Mouse (Mus musculus): Measurements from ENCODE around the gene Hnf1b. TPM values are rescaled to one million over a fixed set of nuclear protein-coding genes. Genes with fewer than 3 reads are reported as not detected.

The Hnf1b gene
- polyA plus RNA-seq, 1 experiment from 2014 or later, result 0.09 TPM

- no peaks in the 10 kb centered on the region for H3K9me3 ChIP-seq (replicated peaks)
- no peak overlapping the region for H3K4me2 ChIP-seq (replicated peaks)
- no peak overlapping the region for H3K27ac ChIP-seq
- 50% methylated on average over 6 of the region's 6 CpGs for WGBS
- peaks cover 3% of the 10 kb centered on the region; the same call in 1 of the 2 replicates for H3K4me1 ChIP-seq
- H3K4me3 ChIP-seq, result no peak overlapping the region
- H3K27me3 ChIP-seq, result no peaks in the 10 kb centered on the region
- no peak overlapping the region for H3K9ac ChIP-seq
- H3K36me3 ChIP-seq, result no peaks in the 10 kb centered on the region
- ATAC-seq (ENCODE audit: low FRiP score), result no peak
Measured at GRCm38 (mm10) chr11:83882552-83882951, 32.7 kb downstream of the Hnf1b start.

GRCm38 (mm10) chr11:83883074-83883473 is 33.2 kb downstream of the Hnf1b start:
- no peaks in the 10 kb centered on the region for H3K36me3 ChIP-seq
- H3K27ac ChIP-seq, result no peak overlapping the region
- peaks cover 3% of the 10 kb centered on the region; the same call in 1 of the 2 replicates for H3K4me1 ChIP-seq
- ATAC-seq (ENCODE audit: low FRiP score), result no peak
- no peak overlapping the region for H3K4me3 ChIP-seq
- 84% methylated on average over 6 of the region's 6 CpGs for WGBS
- H3K9ac ChIP-seq, result no peak overlapping the region
- no peak overlapping the region for H3K4me2 ChIP-seq (replicated peaks)
- H3K27me3 ChIP-seq, result no peaks in the 10 kb centered on the region
- no peaks in the 10 kb centered on the region for H3K9me3 ChIP-seq (replicated peaks)

- no peak overlapping the region for H3K4me2 ChIP-seq (replicated peaks)
- H3K27me3 ChIP-seq, result no peaks in the 10 kb centered on the region
- no peaks in the 10 kb centered on the region for H3K9me3 ChIP-seq (replicated peaks)
- no peak for ATAC-seq (ENCODE audit: low FRiP score)
- 93% methylated on average over 9 of the region's 9 CpGs for WGBS
- H3K4me3 ChIP-seq, result no peak overlapping the region
- H3K4me1 ChIP-seq, result peaks cover 3% of the 10 kb centered on the region; the same call in 1 of the 2 replicates
- H3K9ac ChIP-seq, result no peak overlapping the region
- H3K27ac ChIP-seq, result no peak overlapping the region
- no peaks in the 10 kb centered on the region for H3K36me3 ChIP-seq
Measured at GRCm38 (mm10) chr11:83883812-83884211, 33.9 kb downstream of the Hnf1b start.

GRCm38 (mm10) chr11:83885175-83885574 is 35.3 kb downstream of the Hnf1b start:
- no peaks in the 10 kb centered on the region for H3K36me3 ChIP-seq
- peaks cover 3% of the 10 kb centered on the region; the same call in 1 of the 2 replicates for H3K4me1 ChIP-seq
- H3K4me3 ChIP-seq, result no peak overlapping the region
- no peak for ATAC-seq (ENCODE audit: low FRiP score)
- no peak overlapping the region for H3K9ac ChIP-seq
- no peak overlapping the region for H3K4me2 ChIP-seq (replicated peaks)
- H3K27me3 ChIP-seq, result no peaks in the 10 kb centered on the region
- no peak overlapping the region for H3K27ac ChIP-seq
- H3K9me3 ChIP-seq (replicated peaks), result no peaks in the 10 kb centered on the region
- 90% methylated on average over 8 of the region's 8 CpGs for WGBS

- peaks cover 3% of the 10 kb centered on the region; the same call in 1 of the 2 replicates for H3K4me1 ChIP-seq
- no peaks in the 10 kb centered on the region for H3K27me3 ChIP-seq
- H3K9ac ChIP-seq, result no peak overlapping the region
- no peaks in the 10 kb centered on the region for H3K9me3 ChIP-seq (replicated peaks)
- no peak overlapping the region for H3K27ac ChIP-seq
- no peaks in the 10 kb centered on the region for H3K36me3 ChIP-seq
- H3K4me3 ChIP-seq, result no peak overlapping the region
- 85% methylated on average over 3 of the region's 3 CpGs for WGBS
- no peak for ATAC-seq (ENCODE audit: low FRiP score)
- H3K4me2 ChIP-seq (replicated peaks), result no peak overlapping the region
Measured at GRCm38 (mm10) chr11:83886746-83887145, 36.9 kb downstream of the Hnf1b start.

- Histone ChIP-seq H3K4me3 (no peak overlapping the region), H3K4me2 (replicated peaks) (no peak overlapping the region), H3K9me3 (replicated peaks) (no peaks in the 10 kb centered on the region), H3K27ac (no peak overlapping the region), H3K36me3 (no peaks in the 10 kb centered on the region), H3K9ac (no peak overlapping the region), H3K27me3 (no peaks in the 10 kb centered on the region), H3K4me1 (no peaks in the 10 kb centered on the region)
- no peak for ATAC-seq (ENCODE audit: low FRiP score)
- WGBS, result 59% methylated on average over 6 of the region's 6 CpGs
Measured at GRCm38 (mm10) chr11:83891366-83891765, 41.5 kb downstream of the Hnf1b start.

GRCm38 (mm10) chr11:83893325-83893724 is 43.5 kb downstream of the Hnf1b start:
- Histone ChIP-seq H3K27ac (no peak overlapping the region), H3K4me3 (no peak overlapping the region), H3K9me3 (replicated peaks) (no peaks in the 10 kb centered on the region), H3K36me3 (no peaks in the 10 kb centered on the region), H3K9ac (no peak overlapping the region), H3K4me1 (no peaks in the 10 kb centered on the region), H3K4me2 (replicated peaks) (no peak overlapping the region), H3K27me3 (no peaks in the 10 kb centered on the region)
- WGBS, result 78% methylated on average over 9 of the region's 9 CpGs
- ATAC-seq (ENCODE audit: low FRiP score), result no peak

- no peak for ATAC-seq (ENCODE audit: low FRiP score)
- H3K27me3 ChIP-seq, result no peaks in the 10 kb centered on the region
- no peak overlapping the region for H3K4me3 ChIP-seq
- no peak overlapping the region for H3K27ac ChIP-seq
- no peak overlapping the region for H3K4me2 ChIP-seq (replicated peaks)
- 90% methylated on average over 16 of the region's 16 CpGs for WGBS
- H3K4me1 ChIP-seq, result no peaks in the 10 kb centered on the region
- H3K36me3 ChIP-seq, result no peaks in the 10 kb centered on the region
- no peak overlapping the region for H3K9ac ChIP-seq
- H3K9me3 ChIP-seq (replicated peaks), result no peaks in the 10 kb centered on the region
Measured at GRCm38 (mm10) chr11:83896430-83897410, 46.9 kb downstream of the Hnf1b start.

- H3K27ac ChIP-seq, result no peak overlapping the region
- no peak overlapping the region for H3K9ac ChIP-seq
- H3K4me2 ChIP-seq (replicated peaks), result no peak overlapping the region
- H3K4me1 ChIP-seq, result no peaks in the 10 kb centered on the region
- H3K36me3 ChIP-seq, result no peaks in the 10 kb centered on the region
- H3K9me3 ChIP-seq (replicated peaks), result no peaks in the 10 kb centered on the region
- 70% methylated on average over 7 of the region's 7 CpGs for WGBS
- no peaks in the 10 kb centered on the region for H3K27me3 ChIP-seq
- no peak overlapping the region for H3K4me3 ChIP-seq
- no peak for ATAC-seq (ENCODE audit: low FRiP score)
Measured at GRCm38 (mm10) chr11:83897569-83897968, 47.7 kb downstream of the Hnf1b start.

- no peaks in the 10 kb centered on the region for H3K27me3 ChIP-seq
Measured at GRCm38 (mm10) chr11:83902812-83903211, 52.9 kb downstream of the Hnf1b start.

GRCm38 (mm10) chr11:83905756-83906155 is 55.9 kb downstream of the Hnf1b start:
- 67% methylated on average over 5 of the region's 5 CpGs for WGBS
- H3K9ac ChIP-seq, result no peak overlapping the region
- no peaks in the 10 kb centered on the region for H3K27me3 ChIP-seq
- H3K27ac ChIP-seq, result no peak overlapping the region
- no peak for ATAC-seq (ENCODE audit: low FRiP score)
- no peak overlapping the region for H3K4me3 ChIP-seq
- no peaks in the 10 kb centered on the region for H3K9me3 ChIP-seq (replicated peaks)
- H3K4me1 ChIP-seq, result no peaks in the 10 kb centered on the region
- H3K4me2 ChIP-seq (replicated peaks), result no peak overlapping the region
- H3K36me3 ChIP-seq, result no peaks in the 10 kb centered on the region

More at GRCm38 (mm10) chr11:83902812-83903211, 52.9 kb downstream of the Hnf1b start:
- Histone ChIP-seq H3K27ac (no peak overlapping the region), H3K4me2 (replicated peaks) (no peak overlapping the region), H3K36me3 (no peaks in the 10 kb centered on the region), H3K9me3 (replicated peaks) (no peaks in the 10 kb centered on the region), H3K4me1 (no peaks in the 10 kb centered on the region), H3K4me3 (no peak overlapping the region), H3K9ac (no peak overlapping the region)
- no peak for ATAC-seq (ENCODE audit: low FRiP score)
- 88% methylated on average over 3 of the region's 3 CpGs for WGBS

- Histone ChIP-seq H3K4me2 (replicated peaks) (no peak overlapping the region), H3K36me3 (no peaks in the 10 kb centered on the region), H3K4me3 (no peak overlapping the region), H3K4me1 (no peaks in the 10 kb centered on the region), H3K27me3 (no peaks in the 10 kb centered on the region), H3K27ac (no peak overlapping the region), H3K9me3 (replicated peaks) (no peaks in the 10 kb centered on the region), H3K9ac (no peak overlapping the region)
- no peak for ATAC-seq (ENCODE audit: low FRiP score)
- WGBS, result 25% methylated on average over 7 of the region's 7 CpGs
Measured at GRCm38 (mm10) chr11:83908376-83908775, 58.5 kb downstream of the Hnf1b start.
